Mouse (Mus musculus): ENCODE results near the gene Ntn4. TPM values are rescaled to one million over a fixed set of nuclear protein-coding genes. Genes with fewer than 3 reads are reported as not detected.
A peak's percentile ranks its signal among the peaks of the same experiment; 100 is the strongest.

The Ntn4 gene
- total and polyA plus RNA-seq, 2 experiments from 2014 or later = 0.99 to 13.1 TPM

GRCm38 (mm10) chr10:93772492-93772891, 132.0 kb downstream of the Ntn4 start:
- WGBS = 72% methylated on average over 3 of the region's 3 CpGs

DNA sequence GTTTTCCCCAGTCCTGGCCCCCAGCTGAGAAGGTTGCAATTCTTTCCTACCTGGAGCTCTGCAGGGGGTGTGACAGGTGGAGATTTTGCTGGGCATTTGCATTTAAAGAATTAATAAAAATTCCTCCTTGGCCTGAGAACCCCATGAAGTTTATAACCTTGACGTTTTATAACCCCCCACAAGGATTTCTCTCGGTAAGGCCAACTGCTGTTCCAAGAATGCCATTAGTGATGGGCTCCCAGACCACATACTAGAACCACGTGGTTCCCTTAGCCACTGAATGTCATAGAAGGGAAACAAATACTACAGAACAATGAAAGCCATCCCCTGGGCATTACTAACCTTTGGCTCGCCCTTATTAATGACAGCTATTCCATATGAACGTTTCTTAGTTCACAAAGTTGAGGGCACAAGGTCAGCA, 136.3 kb downstream of the Ntn4 start:
- Histone ChIP-seq H3K4me3 (ENCODE audit: low read length) (no peak overlapping the region), H3K9me3 (ENCODE audit: low read length) (no peaks in the 10 kb centered on the region), H3K9ac (replicated peaks; ENCODE audit: low read length) (no peak overlapping the region), H3K27ac (no peak overlapping the region), H3K36me3 (ENCODE audit: insufficient read depth, low read length) (no peaks in the 10 kb centered on the region), H3K4me2 (ENCODE audit: low read depth, low read length) (no peak overlapping the region), H3K4me1 (ENCODE audit: insufficient read depth, low read length) (no peaks in the 10 kb centered on the region), H3K27me3 (ENCODE audit: insufficient read depth, low read length) (peaks cover 3% of the 10 kb centered on the region; the same call in 1 of the 2 replicates)
- DNase-seq (ENCODE audit: low spot score) (no peak), ATAC-seq (no peak)
- 32% methylated on average over 5 of the region's 5 CpGs for WGBS
- no peak for TF ChIP-seq CTCF (IDR thresholded peaks at IDR 0.05; ENCODE audit: low read depth)

More at GRCm38 (mm10) chr10:93772492-93772891, 132.0 kb downstream of the Ntn4 start:
- Histone ChIP-seq H3K4me2 (ENCODE audit: low read depth, low read length) (no peak overlapping the region), H3K9ac (replicated peaks; ENCODE audit: low read length) (no peak overlapping the region), H3K36me3 (ENCODE audit: insufficient read depth, low read length) (no peaks in the 10 kb centered on the region), H3K4me3 (ENCODE audit: low read length) (no peak overlapping the region), H3K27me3 (ENCODE audit: insufficient read depth, low read length) (peaks cover 3% of the 10 kb centered on the region; the same call in 1 of the 2 replicates), H3K9me3 (ENCODE audit: low read length) (no peaks in the 10 kb centered on the region), H3K4me1 (ENCODE audit: insufficient read depth, low read length) (no peaks in the 10 kb centered on the region), H3K27ac (no peak overlapping the region)
- ATAC-seq = no peak
- no peak for DNase-seq (ENCODE audit: low spot score)
- no peak for TF ChIP-seq CTCF (IDR thresholded peaks at IDR 0.05; ENCODE audit: low read depth)

GRCm38 (mm10) chr10:93777372-93777771, 136.9 kb downstream of the Ntn4 start:
- WGBS = 52% methylated on average over 7 of the region's 7 CpGs
- DNase-seq (ENCODE audit: low spot score) = peak; percentile 62
- Histone ChIP-seq H3K4me3 (ENCODE audit: low read length) (no peak overlapping the region), H3K27me3 (ENCODE audit: insufficient read depth, low read length) (peaks cover 3% of the 10 kb centered on the region; the same call in 1 of the 2 replicates), H3K9me3 (ENCODE audit: low read length) (no peaks in the 10 kb centered on the region), H3K27ac (no peak overlapping the region), H3K4me1 (ENCODE audit: insufficient read depth, low read length) (no peaks in the 10 kb centered on the region), H3K9ac (replicated peaks; ENCODE audit: low read length) (no peak overlapping the region), H3K36me3 (ENCODE audit: insufficient read depth, low read length) (no peaks in the 10 kb centered on the region), H3K4me2 (ENCODE audit: low read depth, low read length) (no peak overlapping the region)
- ATAC-seq = no peak
- TF ChIP-seq CTCF (IDR thresholded peaks at IDR 0.05; ENCODE audit: low read depth) = peak; percentile 64

DNA sequence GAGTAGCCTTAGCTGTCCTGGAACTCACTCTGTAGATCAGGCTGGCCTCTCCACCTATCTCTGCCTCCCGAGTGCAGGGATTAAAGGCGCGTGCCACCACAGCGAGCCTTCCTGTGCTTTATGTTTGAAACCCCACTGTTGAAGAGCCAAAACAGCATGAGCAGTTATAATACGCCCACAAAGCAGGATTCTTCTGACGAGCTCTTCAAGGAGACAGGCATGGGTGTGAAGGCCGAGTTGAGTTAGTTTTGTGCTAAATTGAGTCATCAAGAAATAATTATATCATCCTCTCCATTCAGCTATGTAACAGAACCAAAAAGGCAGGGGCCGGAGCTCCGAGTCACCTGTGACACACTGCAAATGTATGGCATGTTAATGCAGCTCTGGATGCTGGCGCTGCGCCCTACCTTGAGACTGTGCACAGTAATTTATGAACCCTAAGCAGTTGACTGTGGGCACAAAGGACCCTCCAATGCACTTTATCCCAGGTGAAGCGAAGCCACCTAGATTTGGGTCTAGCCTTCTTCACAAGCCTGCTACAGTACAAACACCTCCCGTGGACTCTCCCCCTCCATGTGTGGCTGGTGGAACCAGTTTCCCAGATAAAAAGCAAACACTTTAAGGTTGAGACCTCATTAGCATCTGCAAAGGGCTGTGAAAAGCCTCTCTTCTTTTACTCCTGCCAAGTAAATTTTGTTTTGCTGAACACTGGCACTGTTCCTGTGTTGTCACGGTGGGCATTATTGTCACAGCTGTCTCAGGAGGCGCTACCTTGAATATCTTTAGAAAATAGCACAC, 142.9 kb downstream of the Ntn4 start:
- no peak overlapping the region for H3K27ac ChIP-seq
- no peaks in the 10 kb centered on the region for H3K36me3 ChIP-seq (ENCODE audit: insufficient read depth, low read length)
- no peak overlapping the region for H3K4me2 ChIP-seq (ENCODE audit: low read depth, low read length)
- no peak for TF ChIP-seq CTCF (IDR thresholded peaks at IDR 0.05; ENCODE audit: low read depth)
- no peaks in the 10 kb centered on the region for H3K9me3 ChIP-seq (ENCODE audit: low read length)
- H3K9ac ChIP-seq (replicated peaks; ENCODE audit: low read length) = no peak overlapping the region
- no peak for ATAC-seq
- H3K27me3 ChIP-seq (ENCODE audit: insufficient read depth, low read length) = no peaks in the 10 kb centered on the region
- no peak for DNase-seq (ENCODE audit: low spot score)
- no peak overlapping the region for H3K4me3 ChIP-seq (ENCODE audit: low read length)
- no peaks in the 10 kb centered on the region for H3K4me1 ChIP-seq (ENCODE audit: insufficient read depth, low read length)
- WGBS = 53% methylated on average over 15 of the region's 15 CpGs

Other genes starting within 250 kb of the Ntn4 start
- 38.5 and 69.2 TPM in 2 replicates for gene Lta4h, start 187.3 kb upstream of the Ntn4 start, total RNA-seq (2014; rRNA removed)
- gene Lta4h, start 187.3 kb upstream of the Ntn4 start, polyA plus RNA-seq (2015; fragmentation: Nextera tagmentation; extraction: Ambion mirVana) = 86.6 and 87.4 TPM in 2 replicates
- not detected in 2 replicates for gene Hal, start 151.9 kb upstream of the Ntn4 start, total RNA-seq (2014; rRNA removed)
- 0.18 and 0.29 TPM in 2 replicates for gene Hal, start 151.9 kb upstream of the Ntn4 start, polyA plus RNA-seq (2015; fragmentation: Nextera tagmentation; extraction: Ambion mirVana)
- gene Amdhd1, start 100.6 kb upstream of the Ntn4 start, total RNA-seq (2014; rRNA removed) = 0.16 TPM in 1 of 2 replicates, not detected in the other
- gene Amdhd1, start 100.6 kb upstream of the Ntn4 start, polyA plus RNA-seq (2015; fragmentation: Nextera tagmentation; extraction: Ambion mirVana) = 0.15 TPM in 1 of 2 replicates, not detected in the other
- not detected in 2 replicates for gene Ccdc38, start 100.0 kb upstream of the Ntn4 start, total RNA-seq (2014; rRNA removed)
- gene Ccdc38, start 100.0 kb upstream of the Ntn4 start, polyA plus RNA-seq (2015; fragmentation: Nextera tagmentation; extraction: Ambion mirVana) = 0.41 and 0.53 TPM in 2 replicates
- 20.1 and 26.2 TPM in 2 replicates for gene Snrpf, start 51.0 kb upstream of the Ntn4 start, total RNA-seq (2014; rRNA removed)
- gene Snrpf, start 51.0 kb upstream of the Ntn4 start, polyA plus RNA-seq (2015; fragmentation: Nextera tagmentation; extraction: Ambion mirVana) = 65.2 and 65.8 TPM in 2 replicates
- 0.22 and 0.26 TPM in 2 replicates for gene Usp44, start 190.9 kb downstream of the Ntn4 start, total RNA-seq (2014; rRNA removed)
- gene Usp44, start 190.9 kb downstream of the Ntn4 start, polyA plus RNA-seq (2015; fragmentation: Nextera tagmentation; extraction: Ambion mirVana) = 0.39 and 0.43 TPM in 2 replicates